Mouse (Mus musculus) granulocyte monocyte progenitor cell, adult 5-6 weeks (primary cell): ENCODE data around the gene Cul7. TPM values are rescaled to one million over a fixed set of nuclear protein-coding genes. Genes with fewer than 3 reads are reported as not detected.

Experiments used
- ATAC-seq: replicated peaks from 2 replicates; pipeline ENCODE4 v1.8.0; 2016; ENCODE audit warnings: mild to moderate bottlenecking, moderate TSS enrichment, inconsistent platforms; ENCODE audit not compliant: poor library complexity, severe bottlenecking
- total RNA-seq, 2 experiments: library from RNA; stranded (forward) in 1 of 2; stranded (reverse) in 1 of 2; fragments of 200-712, 200-1000 nt in 1 of 2; fragments of >200 nt in 1 of 2; fragmentation: Nextera tagmentation in 1 of 2; gene quantifications; 2 replicates each; pipeline ENCODE4 v1.2.3; 2014 to 2017

Gene Cul7
- total RNA-seq, 2 experiments from 2014 or later: 13.2 to 16.8 TPM

DNA sequence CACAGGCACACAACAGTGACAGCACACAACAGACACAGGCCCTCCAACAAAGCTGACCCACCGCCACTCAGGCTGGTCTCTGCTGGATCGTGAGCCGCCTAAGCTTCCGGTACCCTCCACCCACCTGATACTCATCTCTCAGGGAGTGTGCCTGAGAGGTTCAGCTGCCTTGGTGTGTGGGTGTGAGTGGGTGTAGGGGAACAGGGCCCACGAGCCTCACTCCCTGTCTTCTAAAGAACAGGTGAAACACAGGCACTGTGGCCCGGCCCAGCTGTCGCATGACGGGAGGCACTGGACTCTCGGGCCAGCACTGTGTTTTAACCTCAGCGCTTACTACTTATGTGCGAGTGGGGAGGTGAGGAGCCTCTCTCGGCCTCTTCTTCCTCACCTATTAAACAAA is 52.0 kb downstream of the Cul7 start:
- ATAC-seq: no peak

DNA sequence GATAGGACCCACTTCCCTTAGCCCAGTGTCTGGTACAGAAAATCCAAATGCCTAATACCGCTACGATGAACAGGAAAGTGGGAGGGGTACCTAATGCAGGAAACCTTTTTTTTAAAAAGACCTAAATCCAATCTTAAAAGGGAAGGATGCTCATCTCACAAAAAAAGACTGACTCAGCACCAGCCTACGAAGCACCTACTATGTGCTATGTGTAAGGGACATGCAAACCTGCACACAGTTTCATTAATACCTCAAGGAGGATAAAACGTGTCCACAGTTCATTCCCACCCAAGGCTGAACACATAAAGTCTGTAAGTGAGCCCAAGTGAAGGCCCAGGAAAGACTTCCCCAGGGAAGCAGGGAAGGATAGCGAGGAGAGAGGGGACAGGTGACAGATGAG is 52.4 kb downstream of the Cul7 start:
- ATAC-seq: no peak

DNA sequence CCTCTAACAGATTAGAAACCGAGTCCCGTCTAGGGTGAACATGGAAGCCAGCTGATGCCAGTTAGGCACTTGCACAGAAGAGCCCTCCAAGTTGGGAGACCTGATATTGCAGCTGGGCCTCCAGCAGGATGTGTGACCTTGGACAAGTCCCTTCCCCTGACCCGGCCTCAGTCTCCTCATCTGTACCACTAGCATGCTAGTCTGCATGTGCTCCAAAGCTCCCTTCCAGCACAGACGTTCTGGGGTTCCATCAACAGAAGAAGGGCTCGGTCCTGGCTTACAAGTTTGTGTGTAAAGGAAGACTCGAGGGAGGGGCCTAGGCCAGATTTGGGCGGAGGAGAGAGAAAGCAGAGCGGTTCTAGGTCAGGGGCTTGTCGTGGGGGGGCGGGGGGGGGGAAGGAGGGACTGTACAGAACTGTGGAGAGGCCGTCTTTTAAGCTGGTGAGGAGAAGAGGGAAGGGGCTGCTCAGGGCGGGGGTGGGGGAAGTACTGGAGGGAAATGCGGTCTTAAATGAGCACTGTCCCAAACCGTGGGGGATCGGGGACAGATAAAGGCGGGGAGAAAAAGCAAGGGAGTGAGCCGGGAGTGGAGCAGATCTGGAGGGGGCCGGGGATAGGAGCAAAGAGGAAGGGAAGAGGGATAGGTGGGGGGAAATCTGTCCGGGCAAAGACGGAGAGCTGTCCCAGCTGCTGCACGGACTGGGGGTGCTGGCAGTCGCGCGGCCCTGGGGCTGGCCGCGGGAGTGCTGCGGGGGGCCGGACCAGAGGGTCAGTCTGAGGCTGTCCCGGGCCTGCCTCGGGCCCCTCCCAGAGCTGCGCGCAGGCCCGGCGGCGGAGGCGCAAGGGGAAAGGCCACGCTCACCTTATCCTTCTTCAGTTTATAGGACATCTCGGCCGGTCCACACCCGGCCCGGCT is 54.1 kb downstream of the Cul7 start:
- peak; percentile 18 for ATAC-seq

DNA sequence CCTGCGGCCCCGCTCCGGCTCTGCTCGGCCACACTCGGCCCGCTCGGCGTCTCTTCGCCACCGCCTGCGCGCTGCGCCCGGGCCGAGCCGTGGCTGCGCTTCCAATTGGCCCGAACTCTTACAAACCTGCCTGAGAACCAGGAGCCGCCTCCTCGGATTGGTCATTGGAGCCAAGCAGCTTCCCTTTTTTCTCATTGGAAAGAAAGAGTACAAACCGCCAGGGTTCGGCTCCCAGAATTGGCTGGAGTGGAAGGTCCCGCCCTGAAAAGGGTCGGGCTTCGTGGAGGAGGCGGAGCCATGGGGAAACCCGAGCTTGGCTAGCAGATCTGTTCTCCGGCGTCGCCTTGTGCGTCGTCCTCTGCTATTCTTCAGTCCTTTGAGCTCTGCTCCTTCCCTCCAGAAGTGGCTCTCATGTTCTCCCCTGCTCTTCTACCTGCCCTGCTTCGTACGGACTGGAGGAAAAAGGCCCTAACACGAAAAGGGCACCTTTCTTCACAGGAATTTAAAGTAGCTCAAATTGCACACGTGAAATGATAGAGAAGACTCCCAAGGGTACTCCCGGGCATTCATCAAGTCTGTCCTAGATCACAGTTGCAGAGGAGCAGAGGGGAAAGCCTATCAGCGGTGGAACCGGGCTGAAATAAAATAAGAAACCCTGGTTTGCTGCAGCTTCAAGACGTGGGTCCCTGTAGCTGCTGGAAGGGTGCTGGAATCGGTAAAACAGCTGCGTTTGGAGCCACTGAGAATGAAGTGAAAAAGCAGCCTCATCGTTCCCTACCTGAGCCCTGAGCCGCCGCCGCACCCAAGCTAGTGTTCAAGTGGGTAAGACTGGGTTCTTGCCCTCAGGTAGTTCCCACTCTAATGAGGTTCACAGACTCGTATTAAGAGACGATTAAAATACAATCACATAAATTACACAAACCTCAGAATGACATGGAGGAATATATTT is 55.0 kb downstream of the Cul7 start, which contains the start of gene Ppp2r5d:
Ppp2r5d (minus strand) TSS at position 225 of the 949 bp plus-strand sequence.
- peak; percentile 96 for ATAC-seq

DNA sequence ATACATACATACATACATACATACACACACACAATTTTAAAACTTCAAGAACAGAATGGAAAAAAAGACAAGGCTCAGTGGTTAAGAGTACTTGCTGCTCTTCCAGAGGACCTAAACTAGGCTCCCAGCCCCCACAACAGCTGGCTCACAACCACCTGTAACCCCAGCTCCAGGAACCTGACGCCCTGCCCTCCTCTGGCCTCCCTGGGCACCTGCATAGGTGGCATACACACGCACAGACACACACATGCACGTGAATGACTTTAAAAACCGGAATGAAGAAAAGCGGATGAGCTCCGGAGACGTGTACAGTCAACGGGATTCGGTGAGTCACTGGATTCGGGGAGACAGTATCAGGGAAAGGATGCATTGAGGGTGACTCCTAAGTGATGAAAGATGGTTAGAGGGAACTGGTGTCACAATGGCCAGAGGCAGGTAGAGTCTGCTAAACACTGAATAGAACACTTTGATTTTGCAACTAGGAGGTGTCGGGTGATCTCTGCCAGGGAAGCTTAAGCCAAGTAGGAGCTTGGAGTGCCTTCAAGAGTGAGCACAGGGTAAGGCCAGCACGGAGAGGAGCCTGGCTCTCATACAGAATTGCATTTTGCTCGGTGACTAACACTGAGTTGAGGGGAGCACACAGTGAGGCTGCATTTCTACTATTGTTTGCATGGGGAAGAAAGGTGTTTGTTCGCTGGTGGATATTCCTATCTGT is 56.4 kb downstream of the Cul7 start:
- no peak for ATAC-seq

DNA sequence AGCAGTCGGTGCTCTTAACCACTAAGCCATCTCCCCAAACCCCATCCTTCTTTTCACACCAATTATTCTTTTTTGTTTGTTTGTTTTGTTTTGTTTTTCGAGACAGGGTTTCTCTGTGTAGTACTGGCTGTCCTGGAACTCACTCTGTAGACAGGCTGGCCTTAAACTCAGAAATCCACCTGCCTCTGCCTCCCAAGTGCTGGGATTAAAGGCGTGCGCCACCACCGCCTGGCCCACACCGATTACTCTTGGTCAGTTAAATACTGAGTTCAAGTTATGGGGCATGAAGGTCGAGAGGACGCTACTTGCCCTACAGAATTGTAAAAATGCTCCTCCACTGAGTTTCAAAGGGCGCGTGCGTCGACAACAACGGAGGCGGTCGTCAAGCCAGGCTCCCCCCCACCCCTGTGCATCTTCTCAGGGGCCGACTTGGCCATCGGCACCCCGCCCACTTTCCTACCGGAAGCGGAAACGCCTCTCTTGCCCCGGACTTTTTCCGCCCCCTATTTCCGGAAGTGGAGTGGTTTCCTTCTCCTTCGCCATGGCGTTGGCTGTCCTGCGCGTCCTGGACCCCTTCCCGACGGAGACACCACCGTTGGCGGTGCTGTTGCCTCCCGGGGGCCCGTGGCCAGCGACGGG is 60.9 kb downstream of the Cul7 start, which contains the start of gene Pex6:
Pex6 (plus strand) TSS at position 505 of the 639 bp plus-strand sequence.
- peak; percentile 94 for ATAC-seq

DNA sequence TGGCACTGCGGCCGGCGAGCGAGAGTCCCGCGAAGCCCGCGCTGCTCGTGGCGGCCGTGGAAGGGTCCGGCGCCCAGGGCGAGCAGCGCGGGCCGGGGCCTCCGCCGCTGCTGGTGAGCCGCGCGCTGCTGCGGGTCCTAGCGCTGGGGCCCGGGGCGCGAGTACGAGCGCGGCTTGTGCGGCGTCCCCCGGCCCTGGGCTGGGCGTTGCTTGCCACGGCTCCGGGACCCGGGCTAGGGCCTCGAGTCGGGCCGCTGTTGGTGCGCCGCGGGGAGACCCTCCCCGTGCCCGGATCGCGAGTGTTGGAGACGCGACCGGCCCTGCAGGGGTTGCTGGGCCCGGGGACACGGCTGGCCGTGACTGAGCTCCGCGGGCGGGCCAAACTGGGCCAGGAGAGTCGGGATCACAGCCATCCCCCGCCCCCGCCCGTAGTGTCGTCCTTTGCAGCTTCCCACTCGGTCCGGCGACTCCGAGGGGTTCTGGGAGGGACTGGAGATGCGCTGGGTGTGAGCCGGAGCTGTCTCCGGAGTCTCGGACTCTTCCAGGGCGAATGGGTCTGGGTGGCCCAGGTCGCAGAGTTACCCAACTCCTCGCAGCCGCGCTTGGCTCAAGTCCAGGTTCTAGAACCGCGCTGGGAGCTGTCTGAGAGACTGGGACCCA is 61.6 kb downstream of the Cul7 start:
- peak; percentile 33 for ATAC-seq

DNA sequence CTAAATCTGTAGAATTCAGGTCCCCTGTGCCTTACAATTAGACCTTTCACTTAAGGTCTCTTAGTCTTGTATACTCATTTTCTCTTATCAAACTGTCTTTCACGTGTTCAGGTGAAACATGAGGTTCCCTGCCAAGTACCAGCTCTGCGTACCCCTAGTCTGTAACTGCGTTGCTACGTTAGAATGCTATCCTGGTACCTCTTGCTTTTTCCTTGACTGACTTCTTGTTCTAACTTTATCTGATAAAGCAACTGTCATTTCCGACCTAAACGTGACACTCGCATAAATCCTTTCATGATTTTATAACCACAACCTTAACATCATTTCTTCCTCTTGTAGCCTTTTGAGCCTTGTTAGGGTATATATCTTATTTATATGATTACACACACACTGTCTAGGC is 62.3 kb downstream of the Cul7 start:
- no peak for ATAC-seq

DNA sequence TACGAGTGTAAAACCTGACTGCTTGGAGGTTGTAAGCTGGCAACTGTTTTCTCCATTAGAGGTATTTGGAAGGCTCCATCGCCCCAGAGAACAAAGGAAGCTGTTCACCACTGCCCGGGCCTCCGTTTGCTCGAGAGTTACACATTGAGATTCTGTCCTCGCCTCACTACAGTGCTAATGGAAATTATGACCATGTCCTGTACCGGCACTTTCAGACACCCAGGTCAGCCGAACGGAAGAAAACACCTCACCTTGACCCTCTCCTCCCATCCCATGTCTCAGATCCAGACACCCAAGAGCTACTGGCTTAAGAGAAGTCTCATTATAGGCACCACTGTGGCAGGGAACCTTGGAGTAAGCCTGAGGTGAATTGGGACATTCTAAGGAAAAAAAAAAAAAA is 63.7 kb downstream of the Cul7 start:
- ATAC-seq: no peak

Other genes with a start within 250 kb of the Cul7 start
- gene Crip3, start 221.4 kb upstream of the Cul7 start, total RNA-seq (2014; fragmentation: Nextera tagmentation): not detected in 2 replicates
- not detected in 2 replicates for gene Crip3, start 221.4 kb upstream of the Cul7 start, total RNA-seq (2017)
- gene Slc22a7, start 211.9 kb upstream of the Cul7 start, total RNA-seq (2014; fragmentation: Nextera tagmentation): not detected in 2 replicates
- gene Slc22a7, start 211.9 kb upstream of the Cul7 start, total RNA-seq (2017): not detected in 2 replicates
- 0.09 TPM in 1 of 2 replicates, not detected in the other for gene Ttbk1, start 162.7 kb upstream of the Cul7 start, total RNA-seq (2014; fragmentation: Nextera tagmentation)
- gene Ttbk1, start 162.7 kb upstream of the Cul7 start, total RNA-seq (2017): not detected in 2 replicates
- gene Dnph1, start 153.6 kb upstream of the Cul7 start, total RNA-seq (2014; fragmentation: Nextera tagmentation): 33.1 and 50.1 TPM in 2 replicates
- 18.8 and 25.8 TPM in 2 replicates for gene Dnph1, start 153.6 kb upstream of the Cul7 start, total RNA-seq (2017)
- gene Cul9, start 103.9 kb upstream of the Cul7 start, total RNA-seq (2014; fragmentation: Nextera tagmentation): 14.2 and 34.8 TPM in 2 replicates
- gene Cul9, start 103.9 kb upstream of the Cul7 start, total RNA-seq (2017): 7.5 and 8.9 TPM in 2 replicates
- gene Srf, start 94.2 kb upstream of the Cul7 start, total RNA-seq (2014; fragmentation: Nextera tagmentation): 27.4 and 42.7 TPM in 2 replicates
- 29.6 and 47.7 TPM in 2 replicates for gene Srf, start 94.2 kb upstream of the Cul7 start, total RNA-seq (2017)
- gene Ptk7, start 20.8 kb upstream of the Cul7 start, total RNA-seq (2014; fragmentation: Nextera tagmentation): 3.6 and 4.3 TPM in 2 replicates
- 3.7 and 3.8 TPM in 2 replicates for gene Ptk7, start 20.8 kb upstream of the Cul7 start, total RNA-seq (2017)
- gene Klc4, start 4.3 kb upstream of the Cul7 start, total RNA-seq (2014; fragmentation: Nextera tagmentation): 5.6 and 8.5 TPM in 2 replicates
- gene Klc4, start 4.3 kb upstream of the Cul7 start, total RNA-seq (2017): 7.9 and 11.5 TPM in 2 replicates
- 106 and 113 TPM in 2 replicates for gene Mrpl2, start 4.1 kb upstream of the Cul7 start, total RNA-seq (2014; fragmentation: Nextera tagmentation)
- gene Mrpl2, start 4.1 kb upstream of the Cul7 start, total RNA-seq (2017): 103 and 133 TPM in 2 replicates
- 15.7 and 21.3 TPM in 2 replicates for gene Rrp36, start 24.0 kb downstream of the Cul7 start, total RNA-seq (2014; fragmentation: Nextera tagmentation)
- gene Rrp36, start 24.0 kb downstream of the Cul7 start, total RNA-seq (2017): 48.2 and 66.9 TPM in 2 replicates
- gene Mea1, start 28.5 kb downstream of the Cul7 start, total RNA-seq (2014; fragmentation: Nextera tagmentation): 56.5 and 76.8 TPM in 2 replicates
- 73.8 and 82.4 TPM in 2 replicates for gene Mea1, start 28.5 kb downstream of the Cul7 start, total RNA-seq (2017)
- gene Klhdc3, start 30.6 kb downstream of the Cul7 start, total RNA-seq (2014; fragmentation: Nextera tagmentation): 62.5 and 77.9 TPM in 2 replicates
- 26.8 and 30.9 TPM in 2 replicates for gene Klhdc3, start 30.6 kb downstream of the Cul7 start, total RNA-seq (2017)
- 48.7 and 49.3 TPM in 2 replicates for gene Ppp2r5d, start 54.8 kb downstream of the Cul7 start, total RNA-seq (2014; fragmentation: Nextera tagmentation)
- 45.9 and 57.1 TPM in 2 replicates for gene Ppp2r5d, start 54.8 kb downstream of the Cul7 start, total RNA-seq (2017)
- gene Pex6, start 61.1 kb downstream of the Cul7 start, total RNA-seq (2014; fragmentation: Nextera tagmentation): 9.7 and 22.9 TPM in 2 replicates
- 11.3 and 13.2 TPM in 2 replicates for gene Pex6, start 61.1 kb downstream of the Cul7 start, total RNA-seq (2017)
- gene Gnmt, start 78.8 kb downstream of the Cul7 start, total RNA-seq (2014; fragmentation: Nextera tagmentation): 1.1 TPM in 1 of 2 replicates, not detected in the other
- gene Gnmt, start 78.8 kb downstream of the Cul7 start, total RNA-seq (2017): 1.0 TPM in 1 of 2 replicates, not detected in the other
- 68.6 and 80.8 TPM in 2 replicates for gene Cnpy3, start 101.9 kb downstream of the Cul7 start, total RNA-seq (2014; fragmentation: Nextera tagmentation)
- 100 and 121 TPM in 2 replicates for gene Cnpy3, start 101.9 kb downstream of the Cul7 start, total RNA-seq (2017)
- 1.3 TPM in 1 of 2 replicates, not detected in the other for gene Ptcra, start 113.4 kb downstream of the Cul7 start, total RNA-seq (2014; fragmentation: Nextera tagmentation)
- gene Ptcra, start 113.4 kb downstream of the Cul7 start, total RNA-seq (2017): not detected in 2 replicates
- gene 2310039H08Rik, start 122.3 kb downstream of the Cul7 start, total RNA-seq (2014; fragmentation: Nextera tagmentation): 18.0 and 37.9 TPM in 2 replicates
- 21.5 and 26.9 TPM in 2 replicates for gene 2310039H08Rik, start 122.3 kb downstream of the Cul7 start, total RNA-seq (2017)
- gene Rpl7l1, start 132.3 kb downstream of the Cul7 start, total RNA-seq (2014; fragmentation: Nextera tagmentation): 77.5 and 102 TPM in 2 replicates
- 153 and 206 TPM in 2 replicates for gene Rpl7l1, start 132.3 kb downstream of the Cul7 start, total RNA-seq (2017)
- gene Bicral, start 208.1 kb downstream of the Cul7 start, total RNA-seq (2014; fragmentation: Nextera tagmentation): 24.6 and 25.8 TPM in 2 replicates
- gene Bicral, start 208.1 kb downstream of the Cul7 start, total RNA-seq (2017): 9.0 and 11.7 TPM in 2 replicates
- gene Tbcc, start 240.3 kb downstream of the Cul7 start, total RNA-seq (2014; fragmentation: Nextera tagmentation): 7.9 and 11.4 TPM in 2 replicates
- 9.1 and 14.0 TPM in 2 replicates for gene Tbcc, start 240.3 kb downstream of the Cul7 start, total RNA-seq (2017)